Mouse (Mus musculus): ENCODE data around the gene Igfbp3. TPM values are rescaled to one million over a fixed set of nuclear protein-coding genes. Genes with fewer than 3 reads are reported as not detected.
A peak's percentile ranks its signal among the peaks of the same experiment; 100 is the strongest.
"Not testable (repeated sequence)": the region's sequence is repeated elsewhere in the genome, so short reads cannot be mapped to it uniquely, and the experiment has no call there.

The Igfbp3 gene
- polyA plus RNA-seq, 1 experiment from 2014 or later = 53.7 TPM

DNA sequence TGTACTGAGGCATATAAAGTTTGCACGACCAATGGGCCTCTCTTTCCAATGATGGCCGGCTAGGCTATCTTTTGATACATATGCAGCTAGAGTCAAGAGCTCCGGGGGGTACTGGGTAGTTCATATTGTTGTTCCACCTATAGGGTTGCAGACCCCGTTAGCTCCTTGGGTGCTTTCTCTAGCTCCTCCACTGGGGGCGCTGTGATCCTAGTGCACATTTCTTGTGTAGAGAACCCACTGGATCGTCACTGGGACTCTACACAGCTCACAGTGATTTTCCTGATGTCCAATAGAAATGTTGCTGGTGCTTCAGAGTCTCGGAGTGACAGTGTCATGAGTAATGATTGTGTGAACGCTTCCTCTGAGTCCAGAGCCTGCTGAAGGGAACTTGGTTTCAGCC is 8.1 kb upstream of the Igfbp3 start:
- H3K4me1 ChIP-seq (ENCODE audit: control insufficient read depth, insufficient read depth, low read length); H3K4me3 ChIP-seq (ENCODE audit: low read depth, low read length); H3K36me3 ChIP-seq (replicated peaks; ENCODE audit: control insufficient read depth, insufficient read depth, low read depth, low read length); H3K9me3 ChIP-seq (replicated peaks; ENCODE audit: control insufficient read depth, low read length); ATAC-seq (replicated peaks; ENCODE audit: insufficient number of reproducible peaks, low FRiP score, low TSS enrichment, low read depth); H3K4me2 ChIP-seq (ENCODE audit: low read depth, low read length); H3K27me3 ChIP-seq (ENCODE audit: control insufficient read depth, insufficient read depth, low read length); H3K9ac ChIP-seq (replicated peaks; ENCODE audit: low read length); H3K27ac ChIP-seq (replicated peaks; ENCODE audit: low read depth, low read length): not testable (repeated sequence)
- peak; percentile 27 for DNase-seq (ENCODE audit: low spot score)
- 73% methylated on average over 8 of the region's 8 CpGs for WGBS

DNA sequence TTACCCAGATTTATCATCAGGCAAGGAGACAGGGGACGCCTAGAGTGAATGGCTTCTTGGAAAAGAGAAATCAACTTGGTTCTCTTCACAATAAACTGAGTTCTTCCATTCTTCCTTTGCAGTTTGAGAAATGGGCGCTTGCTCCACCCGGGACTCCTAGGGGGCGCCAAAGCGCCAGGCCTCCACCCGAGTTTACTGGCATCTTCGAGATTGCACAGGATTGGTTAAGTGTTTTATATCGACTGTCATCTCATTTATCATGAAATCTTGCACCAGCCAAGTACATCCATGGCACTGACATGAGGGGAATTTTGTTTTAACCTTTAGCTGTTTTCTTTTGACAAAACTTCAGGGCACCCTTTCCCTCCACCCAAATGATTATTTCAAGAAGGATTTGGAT is 2.0 kb upstream of the Igfbp3 start:
- ATAC-seq (replicated peaks; ENCODE audit: insufficient number of reproducible peaks, low FRiP score, low TSS enrichment, low read depth) (no peak), DNase-seq (ENCODE audit: low spot score) (peak; percentile 78)
- H3K4me1 ChIP-seq (ENCODE audit: control insufficient read depth, insufficient read depth, low read length) = no peaks in the 10 kb centered on the region
- WGBS = 10% methylated on average over 8 of the region's 8 CpGs
- no peak overlapping the region for H3K4me3 ChIP-seq (ENCODE audit: low read depth, low read length)
- no peaks in the 10 kb centered on the region for H3K9me3 ChIP-seq (replicated peaks; ENCODE audit: control insufficient read depth, low read length)
- no peaks in the 10 kb centered on the region for H3K36me3 ChIP-seq (replicated peaks; ENCODE audit: control insufficient read depth, insufficient read depth, low read depth, low read length)
- peaks cover 18% of the 10 kb centered on the region for H3K27me3 ChIP-seq (ENCODE audit: control insufficient read depth, insufficient read depth, low read length)
- H3K27ac ChIP-seq (replicated peaks; ENCODE audit: low read depth, low read length) = no peak overlapping the region
- H3K9ac ChIP-seq (replicated peaks; ENCODE audit: low read length) = no peak overlapping the region
- H3K4me2 ChIP-seq (ENCODE audit: low read depth, low read length) = no peak overlapping the region

DNA sequence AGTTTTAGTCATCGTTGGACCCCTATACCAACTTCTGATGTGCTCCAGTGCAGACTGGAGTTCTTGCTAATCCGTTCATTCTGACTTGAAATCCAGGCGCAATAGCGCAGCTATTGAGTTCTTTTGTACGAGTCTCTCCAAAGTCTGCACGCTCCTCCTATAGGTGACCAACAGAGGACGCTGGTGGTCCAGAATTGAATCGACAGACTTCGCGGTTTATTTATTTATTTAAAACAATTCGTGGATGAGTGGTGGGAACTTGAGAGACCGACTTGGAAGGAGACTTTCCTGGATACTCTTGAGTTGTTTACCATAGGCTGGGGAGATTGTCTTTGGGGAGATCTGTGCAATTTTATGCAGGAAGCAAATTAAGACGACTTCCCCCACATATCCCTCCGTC is 1.0 kb upstream of the Igfbp3 start:
- no peak for ATAC-seq (replicated peaks; ENCODE audit: insufficient number of reproducible peaks, low FRiP score, low TSS enrichment, low read depth)
- Histone ChIP-seq H3K27ac (replicated peaks; ENCODE audit: low read depth, low read length) (no peak overlapping the region), H3K4me2 (ENCODE audit: low read depth, low read length) (peak overlapping the region; percentile 91; the same call in 1 of the 2 replicates), H3K9me3 (replicated peaks; ENCODE audit: control insufficient read depth, low read length) (no peaks in the 10 kb centered on the region), H3K36me3 (replicated peaks; ENCODE audit: control insufficient read depth, insufficient read depth, low read depth, low read length) (no peaks in the 10 kb centered on the region), H3K9ac (replicated peaks; ENCODE audit: low read length) (no peak overlapping the region), H3K27me3 (ENCODE audit: control insufficient read depth, insufficient read depth, low read length) (peaks cover 18% of the 10 kb centered on the region), H3K4me3 (ENCODE audit: low read depth, low read length) (no peak overlapping the region), H3K4me1 (ENCODE audit: control insufficient read depth, insufficient read depth, low read length) (no peaks in the 10 kb centered on the region)
- 5% methylated on average over 14 of the region's 14 CpGs for whole genome bisulfite sequencing
- DNase-seq (ENCODE audit: low spot score) = peak; percentile 87

GRCm38 (mm10) chr11:7214342-7214660 is 578 bp upstream of the Igfbp3 start:
- no peak for ATAC-seq (replicated peaks; ENCODE audit: insufficient number of reproducible peaks, low FRiP score, low TSS enrichment, low read depth)
- no peaks in the 10 kb centered on the region for H3K9me3 ChIP-seq (replicated peaks; ENCODE audit: control insufficient read depth, low read length)
- peak overlapping the region; percentile 91 for H3K4me2 ChIP-seq (ENCODE audit: low read depth, low read length)
- no peak overlapping the region for H3K9ac ChIP-seq (replicated peaks; ENCODE audit: low read length)
- H3K27ac ChIP-seq (replicated peaks; ENCODE audit: low read depth, low read length) = no peak overlapping the region
- no peaks in the 10 kb centered on the region for H3K36me3 ChIP-seq (replicated peaks; ENCODE audit: control insufficient read depth, insufficient read depth, low read depth, low read length)
- no peaks in the 10 kb centered on the region for H3K4me1 ChIP-seq (ENCODE audit: control insufficient read depth, insufficient read depth, low read length)
- DNase-seq (ENCODE audit: low spot score) = no peak
- peaks cover 18% of the 10 kb centered on the region for H3K27me3 ChIP-seq (ENCODE audit: control insufficient read depth, insufficient read depth, low read length)
- WGBS = under 1% methylated on average over 12 of the region's 12 CpGs
- peak overlapping the region; percentile 54 for H3K4me3 ChIP-seq (ENCODE audit: low read depth, low read length)

GRCm38 (mm10) chr11:7213161-7213500 is 592 bp downstream of the Igfbp3 start:
- no peaks in the 10 kb centered on the region for H3K36me3 ChIP-seq (replicated peaks; ENCODE audit: control insufficient read depth, insufficient read depth, low read depth, low read length)
- H3K4me3 ChIP-seq (ENCODE audit: low read depth, low read length) = peak overlapping the region; percentile 54
- H3K9me3 ChIP-seq (replicated peaks; ENCODE audit: control insufficient read depth, low read length) = no peaks in the 10 kb centered on the region
- ATAC-seq (replicated peaks; ENCODE audit: insufficient number of reproducible peaks, low FRiP score, low TSS enrichment, low read depth) (no peak), DNase-seq (ENCODE audit: low spot score) (no peak)
- H3K27me3 ChIP-seq (ENCODE audit: control insufficient read depth, insufficient read depth, low read length) = peaks cover 18% of the 10 kb centered on the region
- 2% methylated on average over 18 of the region's 19 CpGs for WGBS
- H3K9ac ChIP-seq (replicated peaks; ENCODE audit: low read length) = peak overlapping the region; percentile 61
- peak overlapping the region; percentile 91 for H3K4me2 ChIP-seq (ENCODE audit: low read depth, low read length)
- H3K27ac ChIP-seq (replicated peaks; ENCODE audit: low read depth, low read length) = no peak overlapping the region
- H3K4me1 ChIP-seq (ENCODE audit: control insufficient read depth, insufficient read depth, low read length) = no peaks in the 10 kb centered on the region

DNA sequence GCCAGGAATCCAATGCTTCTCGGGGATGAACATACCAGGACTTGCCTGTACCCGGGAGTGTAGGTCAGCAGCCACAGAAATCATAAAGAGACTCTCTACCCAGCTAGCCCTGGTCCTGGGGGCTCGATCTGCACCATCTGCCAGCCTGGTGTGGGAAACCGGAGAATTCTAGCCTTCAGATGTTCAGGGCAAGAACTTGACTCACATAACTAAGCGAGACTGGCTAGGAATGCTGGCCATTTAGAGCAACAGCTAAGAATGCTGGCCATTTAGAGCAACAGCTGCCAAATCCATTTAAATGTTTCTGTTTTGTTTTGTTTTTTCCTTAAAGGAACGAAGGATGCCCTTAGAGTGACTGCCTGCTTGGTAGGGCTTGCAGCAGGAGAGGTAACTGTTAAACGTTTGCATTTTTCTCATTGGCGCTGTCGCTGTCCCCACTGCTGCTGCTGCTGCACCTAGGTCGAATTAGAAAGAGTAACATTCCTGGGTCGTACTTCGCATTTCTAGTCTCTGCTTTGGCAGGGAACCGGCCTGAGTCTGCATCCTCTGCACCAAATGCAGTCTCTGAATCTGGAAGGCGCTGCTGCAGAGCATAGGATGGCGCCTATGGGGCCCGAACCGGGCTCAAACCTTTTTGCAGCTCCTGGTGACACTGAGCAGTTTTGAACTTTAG is 1.5 kb downstream of the Igfbp3 start:
- H3K27me3 ChIP-seq (ENCODE audit: control insufficient read depth, insufficient read depth, low read length) = peaks cover 18% of the 10 kb centered on the region
- H3K9me3 ChIP-seq (replicated peaks; ENCODE audit: control insufficient read depth, low read length) = no peaks in the 10 kb centered on the region
- H3K4me1 ChIP-seq (ENCODE audit: control insufficient read depth, insufficient read depth, low read length) = no peaks in the 10 kb centered on the region
- no peak overlapping the region; the same call in 1 of the 2 replicates for H3K9ac ChIP-seq (replicated peaks; ENCODE audit: low read length)
- H3K36me3 ChIP-seq (replicated peaks; ENCODE audit: control insufficient read depth, insufficient read depth, low read depth, low read length) = no peaks in the 10 kb centered on the region
- 14% methylated on average over 17 of the region's 17 CpGs for WGBS
- H3K4me2 ChIP-seq (ENCODE audit: low read depth, low read length) = peak overlapping the region; percentile 22; the same call in 1 of the 2 replicates
- no peak overlapping the region for H3K27ac ChIP-seq (replicated peaks; ENCODE audit: low read depth, low read length)
- H3K4me3 ChIP-seq (ENCODE audit: low read depth, low read length) = peak overlapping the region; percentile 54
- DNase-seq (ENCODE audit: low spot score) = peak; percentile 31
- ATAC-seq (replicated peaks; ENCODE audit: insufficient number of reproducible peaks, low FRiP score, low TSS enrichment, low read depth) = no peak

DNA sequence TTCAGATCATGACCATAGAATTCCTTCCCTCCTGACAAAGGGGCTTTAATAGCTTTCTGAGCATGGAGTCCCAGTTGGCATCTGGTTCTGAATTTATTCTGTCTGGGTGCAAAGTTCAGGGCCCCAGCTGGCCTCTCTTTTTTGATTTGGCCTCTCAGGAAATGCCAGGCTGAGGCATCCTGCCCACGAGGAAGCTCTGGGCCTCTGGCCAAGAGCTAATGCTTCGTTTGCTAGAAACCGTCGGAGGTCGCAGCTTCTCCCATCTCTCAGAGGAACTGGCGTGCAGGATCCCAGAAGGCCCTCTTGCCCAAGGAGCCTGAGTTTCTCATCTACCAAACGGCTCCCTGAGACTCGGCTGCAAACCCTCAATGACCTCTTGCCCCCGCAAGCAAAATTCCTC is 2.5 kb downstream of the Igfbp3 start:
- Histone ChIP-seq H3K4me3 (ENCODE audit: low read depth, low read length) (no peak overlapping the region), H3K36me3 (replicated peaks; ENCODE audit: control insufficient read depth, insufficient read depth, low read depth, low read length) (no peaks in the 10 kb centered on the region), H3K27ac (replicated peaks; ENCODE audit: low read depth, low read length) (no peak overlapping the region), H3K4me2 (ENCODE audit: low read depth, low read length) (no peak overlapping the region), H3K4me1 (ENCODE audit: control insufficient read depth, insufficient read depth, low read length) (no peaks in the 10 kb centered on the region), H3K27me3 (ENCODE audit: control insufficient read depth, insufficient read depth, low read length) (peaks cover 18% of the 10 kb centered on the region), H3K9ac (replicated peaks; ENCODE audit: low read length) (no peak overlapping the region), H3K9me3 (replicated peaks; ENCODE audit: control insufficient read depth, low read length) (no peaks in the 10 kb centered on the region)
- ATAC-seq (replicated peaks; ENCODE audit: insufficient number of reproducible peaks, low FRiP score, low TSS enrichment, low read depth) (no peak), DNase-seq (ENCODE audit: low spot score) (no peak)
- WGBS = 12% methylated on average over 9 of the region's 9 CpGs

GRCm38 (mm10) chr11:7210343-7210742 is 3.4 kb downstream of the Igfbp3 start:
- Histone ChIP-seq H3K4me1 (ENCODE audit: control insufficient read depth, insufficient read depth, low read length) (no peaks in the 10 kb centered on the region), H3K9me3 (replicated peaks; ENCODE audit: control insufficient read depth, low read length) (no peaks in the 10 kb centered on the region), H3K36me3 (replicated peaks; ENCODE audit: control insufficient read depth, insufficient read depth, low read depth, low read length) (no peaks in the 10 kb centered on the region), H3K27me3 (ENCODE audit: control insufficient read depth, insufficient read depth, low read length) (peaks cover 18% of the 10 kb centered on the region), H3K4me2 (ENCODE audit: low read depth, low read length) (no peak overlapping the region), H3K27ac (replicated peaks; ENCODE audit: low read depth, low read length) (no peak overlapping the region), H3K4me3 (ENCODE audit: low read depth, low read length) (no peak overlapping the region), H3K9ac (replicated peaks; ENCODE audit: low read length) (no peak overlapping the region)
- DNase-seq (ENCODE audit: low spot score) = peak; percentile 82
- no peak for ATAC-seq (replicated peaks; ENCODE audit: insufficient number of reproducible peaks, low FRiP score, low TSS enrichment, low read depth)
- 23% methylated on average over 6 of the region's 6 CpGs for WGBS

Measured in embryonic facial prominence, embryonic 11.5 days (tissue).